Mouse (Mus musculus): ENCODE results near the gene Tnfaip8l1.

GRCm38 (mm10) chr17:56148790-56149618 lies 13.3 kb upstream of the Tnfaip8l1 start:
- no peak for TF ChIP-seq CTCF (IDR thresholded peaks at IDR 0.05; ENCODE audit: insufficient read depth, low read length)
- no peak for TF ChIP-seq POLR2A (IDR thresholded peaks at IDR 0.05; ENCODE audit: borderline replicate concordance, extremely low read depth, low read depth, low read length)

Data from lung, adult 2 months (tissue).